Mouse (Mus musculus): ENCODE results near the gene Stpg4. TPM values are rescaled to one million over a fixed set of nuclear protein-coding genes. Genes with fewer than 3 reads are reported as not detected.

The Stpg4 gene
- not detected in 2 replicates for polyA plus RNA-seq (2015; fragmentation: Nextera tagmentation; extraction: Ambion mirVana)

GRCm38 (mm10) chr17:87427511-87427910 is at the start of gene Stpg4:
Gene Stpg4, minus strand, starts transcription at chr17:87427741.
- H3K9me3 ChIP-seq: no peaks in the 10 kb centered on the region
- WGBS: 44% methylated on average over 24 of the region's 24 CpGs
- no peaks in the 10 kb centered on the region for H3K27me3 ChIP-seq
- H3K4me3 ChIP-seq: no peak within 1 kb of the TSS
- H3K27ac ChIP-seq (replicated peaks): no peak within 1 kb of the TSS
- ATAC-seq (replicated peaks): no peak
- no peaks in the 10 kb centered on the region for H3K4me1 ChIP-seq
- peaks cover 31% of the 10 kb centered on the region for H3K36me3 ChIP-seq
- H3K4me2 ChIP-seq (replicated peaks): no peak within 1 kb of the TSS
- no peak within 1 kb of the TSS for H3K9ac ChIP-seq (replicated peaks)

- Histone ChIP-seq H3K36me3 (no peaks in the 10 kb centered on the region), H3K4me2 (replicated peaks) (no peak overlapping the region), H3K4me1 (peaks cover 35% of the 10 kb centered on the region), H3K9ac (replicated peaks) (no peak overlapping the region), H3K9me3 (no peaks in the 10 kb centered on the region), H3K27ac (replicated peaks) (no peak overlapping the region), H3K27me3 (no peaks in the 10 kb centered on the region), H3K4me3 (no peak overlapping the region)
- 75% methylated on average over 8 of the region's 8 CpGs for WGBS
- no peak for ATAC-seq (replicated peaks)
Observed at GRCm38 (mm10) chr17:87475356-87475755, 47.8 kb upstream of the Stpg4 start.

GRCm38 (mm10) chr17:87474501-87474795 is 46.9 kb upstream of the Stpg4 start:
- Histone ChIP-seq H3K9ac (replicated peaks) (peak overlapping the region; percentile 45), H3K27ac (replicated peaks) (peak overlapping the region; percentile 57; the same call in 1 of the 2 replicates), H3K4me2 (replicated peaks) (peak overlapping the region; percentile 57), H3K36me3 (no peaks in the 10 kb centered on the region), H3K4me3 (peak overlapping the region; percentile 31), H3K9me3 (no peaks in the 10 kb centered on the region), H3K4me1 (peaks cover 35% of the 10 kb centered on the region), H3K27me3 (no peaks in the 10 kb centered on the region)
- 2% methylated on average over 7 of the region's 7 CpGs for WGBS
- ATAC-seq (replicated peaks): no peak

- peak; percentile 77 for ATAC-seq (replicated peaks)
- WGBS: 1% methylated on average over 23 of the region's 23 CpGs
- H3K27ac ChIP-seq (replicated peaks): peak overlapping the region; percentile 57
- H3K4me1 ChIP-seq: peaks cover 35% of the 10 kb centered on the region
- no peaks in the 10 kb centered on the region for H3K36me3 ChIP-seq
- H3K27me3 ChIP-seq: no peaks in the 10 kb centered on the region
- H3K4me2 ChIP-seq (replicated peaks): peak overlapping the region; percentile 57
- peak overlapping the region; percentile 45 for H3K9ac ChIP-seq (replicated peaks)
- peak overlapping the region; percentile 31 for H3K4me3 ChIP-seq
- H3K9me3 ChIP-seq: no peaks in the 10 kb centered on the region
Observed at GRCm38 (mm10) chr17:87473736-87474500, 46.4 kb upstream of the Stpg4 start.

GRCm38 (mm10) chr17:87473441-87473735 is 45.8 kb upstream of the Stpg4 start:
- 5% methylated on average over 9 of the region's 9 CpGs for WGBS
- H3K4me3 ChIP-seq: peak overlapping the region; percentile 31
- no peak for ATAC-seq (replicated peaks)
- no peaks in the 10 kb centered on the region for H3K9me3 ChIP-seq
- peaks cover 30% of the 10 kb centered on the region for H3K4me1 ChIP-seq
- H3K27ac ChIP-seq (replicated peaks): peak overlapping the region; percentile 57
- H3K27me3 ChIP-seq: no peaks in the 10 kb centered on the region
- H3K4me2 ChIP-seq (replicated peaks): peak overlapping the region; percentile 57
- H3K9ac ChIP-seq (replicated peaks): peak overlapping the region; percentile 45
- no peaks in the 10 kb centered on the region for H3K36me3 ChIP-seq

- Histone ChIP-seq H3K4me2 (replicated peaks) (no peak overlapping the region), H3K36me3 (no peaks in the 10 kb centered on the region), H3K9me3 (no peaks in the 10 kb centered on the region), H3K4me1 (peaks cover 25% of the 10 kb centered on the region), H3K9ac (replicated peaks) (no peak overlapping the region), H3K27me3 (no peaks in the 10 kb centered on the region), H3K27ac (replicated peaks) (no peak overlapping the region), H3K4me3 (no peak overlapping the region)
- ATAC-seq (replicated peaks): no peak
- WGBS: 55% methylated on average over 10 of the region's 10 CpGs
Observed at GRCm38 (mm10) chr17:87472879-87473278, 45.3 kb upstream of the Stpg4 start.

- Histone ChIP-seq H3K4me3 (no peak overlapping the region), H3K36me3 (no peaks in the 10 kb centered on the region), H3K4me2 (replicated peaks) (no peak overlapping the region), H3K27me3 (no peaks in the 10 kb centered on the region), H3K4me1 (peaks cover 20% of the 10 kb centered on the region), H3K27ac (replicated peaks) (no peak overlapping the region), H3K9ac (replicated peaks) (no peak overlapping the region), H3K9me3 (no peaks in the 10 kb centered on the region)
- no peak for ATAC-seq (replicated peaks)
- WGBS: 67% methylated on average over 6 of the region's 6 CpGs
Observed at GRCm38 (mm10) chr17:87471661-87472060, 44.1 kb upstream of the Stpg4 start.

GRCm38 (mm10) chr17:87470797-87471196 is 43.3 kb upstream of the Stpg4 start:
- no peak overlapping the region for H3K9ac ChIP-seq (replicated peaks)
- ATAC-seq (replicated peaks): no peak
- 79% methylated on average over 8 of the region's 8 CpGs for WGBS
- H3K4me3 ChIP-seq: no peak overlapping the region
- H3K9me3 ChIP-seq: no peaks in the 10 kb centered on the region
- H3K4me1 ChIP-seq: peaks cover 20% of the 10 kb centered on the region
- no peak overlapping the region for H3K4me2 ChIP-seq (replicated peaks)
- H3K27me3 ChIP-seq: no peaks in the 10 kb centered on the region
- H3K27ac ChIP-seq (replicated peaks): no peak overlapping the region
- H3K36me3 ChIP-seq: no peaks in the 10 kb centered on the region

- Histone ChIP-seq H3K4me3 (no peak overlapping the region), H3K9ac (replicated peaks) (no peak overlapping the region), H3K27me3 (no peaks in the 10 kb centered on the region), H3K4me2 (replicated peaks) (no peak overlapping the region), H3K9me3 (no peaks in the 10 kb centered on the region), H3K36me3 (no peaks in the 10 kb centered on the region), H3K4me1 (peaks cover 20% of the 10 kb centered on the region), H3K27ac (replicated peaks) (no peak overlapping the region)
- no peak for ATAC-seq (replicated peaks)
- 74% methylated on average over 8 of the region's 8 CpGs for WGBS
Observed at GRCm38 (mm10) chr17:87470282-87470681, 42.7 kb upstream of the Stpg4 start.

- WGBS: 88% methylated on average over 8 of the region's 8 CpGs
- Histone ChIP-seq H3K4me3 (no peak overlapping the region), H3K4me2 (replicated peaks) (no peak overlapping the region), H3K4me1 (peaks cover 14% of the 10 kb centered on the region), H3K36me3 (no peaks in the 10 kb centered on the region), H3K27ac (replicated peaks) (no peak overlapping the region), H3K9ac (replicated peaks) (no peak overlapping the region), H3K27me3 (no peaks in the 10 kb centered on the region), H3K9me3 (no peaks in the 10 kb centered on the region)
- ATAC-seq (replicated peaks): no peak
Observed at GRCm38 (mm10) chr17:87469428-87469827, 41.9 kb upstream of the Stpg4 start.

GRCm38 (mm10) chr17:87468616-87469015 is 41.1 kb upstream of the Stpg4 start:
- Histone ChIP-seq H3K27ac (replicated peaks) (no peak overlapping the region), H3K4me1 (peaks cover 6% of the 10 kb centered on the region), H3K4me3 (no peak overlapping the region), H3K27me3 (no peaks in the 10 kb centered on the region), H3K36me3 (no peaks in the 10 kb centered on the region), H3K9ac (replicated peaks) (no peak overlapping the region), H3K9me3 (no peaks in the 10 kb centered on the region), H3K4me2 (replicated peaks) (no peak overlapping the region)
- 71% methylated on average over 5 of the region's 5 CpGs for WGBS
- no peak for ATAC-seq (replicated peaks)

- Histone ChIP-seq H3K27ac (replicated peaks) (no peak overlapping the region), H3K4me2 (replicated peaks) (no peak overlapping the region), H3K9ac (replicated peaks) (no peak overlapping the region), H3K9me3 (no peaks in the 10 kb centered on the region), H3K36me3 (no peaks in the 10 kb centered on the region), H3K4me1 (peaks cover 39% of the 10 kb centered on the region), H3K27me3 (no peaks in the 10 kb centered on the region), H3K4me3 (no peak overlapping the region)
- peak; percentile 24 for ATAC-seq (replicated peaks)
- WGBS: 59% methylated on average over 3 of the region's 3 CpGs
Observed at GRCm38 (mm10) chr17:87461499-87461896, 34.0 kb upstream of the Stpg4 start.

Measured in forebrain, embryonic 15.5 days (tissue).